Mouse (Mus musculus) cerebellum, adult 18-20 months (tissue): ENCODE data around the gene 9630041A04Rik.

Experiments
- DNase-seq, 2 experiments: peaks; one replicate each; pipeline ENCODE4 v3.0.0; 2021

The 9630041A04Rik gene

GRCm38 (mm10) chr9:101919324-101919723 is 57.7 kb downstream of the 9630041A04Rik start:
- no peak for DNase-seq

GRCm38 (mm10) chr9:101922846-101923245 is 61.2 kb downstream of the 9630041A04Rik start:
- DNase-seq, result no peak

- no peak for DNase-seq
These were observed 63.2 kb downstream of the 9630041A04Rik start for GRCm38 (mm10) chr9:101924829-101925228.

- DNase-seq, result no peak
These were observed 72.4 kb downstream of the 9630041A04Rik start for GRCm38 (mm10) chr9:101933946-101934573.

GRCm38 (mm10) chr9:101934887-101935286 is 73.2 kb downstream of the 9630041A04Rik start:
- DNase-seq, result no peak

GRCm38 (mm10) chr9:101938066-101938465 is 76.4 kb downstream of the 9630041A04Rik start:
- no peak for DNase-seq

- no peak for DNase-seq
These were observed 77.4 kb downstream of the 9630041A04Rik start for GRCm38 (mm10) chr9:101939006-101939405.

GRCm38 (mm10) chr9:101940182-101940581 is 78.5 kb downstream of the 9630041A04Rik start:
- DNase-seq, result no peak

GRCm38 (mm10) chr9:101942058-101942669 is 80.5 kb downstream of the 9630041A04Rik start:
- DNase-seq, result no peak

- peak in 1 of 2 experiments; percentile 28 for DNase-seq
These were observed 83.7 kb downstream of the 9630041A04Rik start for GRCm38 (mm10) chr9:101945326-101945725.

- DNase-seq, result no peak
These were observed 84.2 kb downstream of the 9630041A04Rik start for GRCm38 (mm10) chr9:101945814-101946213.

GRCm38 (mm10) chr9:101950101-101950500 is 88.5 kb downstream of the 9630041A04Rik start:
- DNase-seq, result no peak

- no peak for DNase-seq
These were observed 92.9 kb downstream of the 9630041A04Rik start for GRCm38 (mm10) chr9:101954529-101954928.

GRCm38 (mm10) chr9:101956228-101956627 is 94.6 kb downstream of the 9630041A04Rik start:
- DNase-seq, result no peak

GRCm38 (mm10) chr9:101971806-101972205 is 110.2 kb downstream of the 9630041A04Rik start:
- DNase-seq, result peak in 1 of 2 experiments; percentile 7

GRCm38 (mm10) chr9:101972314-101972713 is 110.7 kb downstream of the 9630041A04Rik start:
- DNase-seq, result no peak

GRCm38 (mm10) chr9:101976884-101977465 is 115.3 kb downstream of the 9630041A04Rik start:
- no peak for DNase-seq

- DNase-seq, result no peak
These were observed 119.5 kb downstream of the 9630041A04Rik start for GRCm38 (mm10) chr9:101981161-101981560.

GRCm38 (mm10) chr9:101982378-101982777 is 120.7 kb downstream of the 9630041A04Rik start:
- no peak for DNase-seq

- no peak for DNase-seq
These were observed 125.3 kb downstream of the 9630041A04Rik start for GRCm38 (mm10) chr9:101986910-101987309.

GRCm38 (mm10) chr9:101990032-101990431 is 128.4 kb downstream of the 9630041A04Rik start:
- peak in 1 of 2 experiments; percentile 10 for DNase-seq

GRCm38 (mm10) chr9:101990836-101991235 is 129.2 kb downstream of the 9630041A04Rik start:
- DNase-seq, result no peak
